Mouse (Mus musculus) midbrain, embryonic 15.5 days (tissue): ENCODE measurements at regions not wholly inside any gene's neighbourhood (a gene's known extent, or its start where the extent isn't known, plus 50 kb on each side); places are given as distances from the start of the nearest gene placed in this dataset.

ENCODE experiments used
- ATAC-seq: fragments of 200-750 bp; cut with Nextera tagmentation; replicated peaks from 2 replicates; pipeline ENCODE4 v1.8.0; 2017; ENCODE audit warnings: moderate TSS enrichment
- H3K27ac ChIP-seq: fragments of 300-500 bp; sonication (generic); 2 replicates; pipeline ENCODE4 v1.5.1; 2015; ENCODE audit warnings: mild to moderate bottlenecking, inconsistent platforms
- H3K27me3 ChIP-seq: fragments of 300-500 bp; sonication (generic); replicated peaks from 2 replicates; pipeline ENCODE4 v1.6.1; 2015; ENCODE audit warnings: inconsistent platforms
- H3K36me3 ChIP-seq: fragments of 300-500 bp; sonication (generic); replicated peaks from 2 replicates; pipeline ENCODE4 v1.6.1; 2015; ENCODE audit warnings: inconsistent platforms
- H3K4me1 ChIP-seq: fragments of 300-500 bp; sonication (generic); 2 replicates; pipeline ENCODE4 v1.6.1; 2015; ENCODE audit warnings: inconsistent platforms
- H3K4me2 ChIP-seq: fragments of 300-500 bp; sonication (generic); 2 replicates; pipeline ENCODE4 v1.6.1; 2015; ENCODE audit warnings: inconsistent platforms, mild to moderate bottlenecking, moderate library complexity
- H3K4me3 ChIP-seq: fragments of 300-500 bp; sonication (generic); 2 replicates; pipeline ENCODE4 v1.5.1; 2015; ENCODE audit warnings: mild to moderate bottlenecking, inconsistent platforms
- H3K9ac ChIP-seq: fragments of 300-500 bp; sonication (generic); 2 replicates; pipeline ENCODE4 v1.6.1; 2015; ENCODE audit warnings: mild to moderate bottlenecking, inconsistent platforms
- H3K9me3 ChIP-seq: fragments of 300-500 bp; sonication (generic); 2 replicates; pipeline ENCODE4 v1.6.1; 2016; ENCODE audit warnings: inconsistent platforms
- WGBS: fragments of 180-500 bp; shearing (Covaris S2); methylation state at CpG from one replicate; pipeline ENCODE4 v1.1.7; 2015; ENCODE audit warnings: mixed read lengths; 5-methylcytosine and 5-hydroxymethylcytosine counted together

DNA sequence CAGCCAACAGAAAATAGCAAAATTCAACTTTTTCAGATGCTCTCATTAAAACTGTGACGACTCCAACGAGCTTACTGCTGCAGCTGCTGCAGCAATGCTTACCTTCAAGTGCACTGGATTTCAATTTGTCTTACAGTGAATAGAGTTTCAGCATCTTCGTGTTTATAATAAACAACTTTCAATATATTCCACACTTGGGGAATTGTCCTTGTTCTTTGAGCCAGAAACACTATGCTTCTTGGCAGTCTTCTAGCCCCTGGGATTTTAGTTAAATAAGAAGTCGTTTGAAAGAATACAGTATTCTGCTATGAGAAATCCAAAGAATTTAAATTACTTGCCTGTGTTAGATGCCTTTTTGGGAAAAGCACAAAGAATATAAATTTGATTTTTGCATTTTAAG lies 381.9 kb upstream of the Kcnd2 start:
- no peaks in the 10 kb centered on the region for H3K9me3 ChIP-seq
- H3K4me1 ChIP-seq: no peaks in the 10 kb centered on the region
- ATAC-seq: no peak
- no peaks in the 10 kb centered on the region for H3K27me3 ChIP-seq
- H3K4me3 ChIP-seq: no peak overlapping the region
- WGBS: 66% methylated on average over 4 of the region's 4 CpGs
- H3K9ac ChIP-seq: no peak overlapping the region
- no peaks in the 10 kb centered on the region for H3K36me3 ChIP-seq
- no peak overlapping the region for H3K4me2 ChIP-seq
- H3K27ac ChIP-seq: no peak overlapping the region

GRCm38 (mm10) chr6:20840149-20840548 lies 375.2 kb upstream of the Kcnd2 start:
- no peaks in the 10 kb centered on the region for H3K36me3 ChIP-seq
- no peaks in the 10 kb centered on the region for H3K4me1 ChIP-seq
- ATAC-seq: 0 out of 2 replicates have a peak, but pooled peaks have one; percentile 42
- 44% methylated on average over 3 of the region's 3 CpGs for WGBS
- H3K27ac ChIP-seq: no peak overlapping the region
- H3K27me3 ChIP-seq: no peaks in the 10 kb centered on the region
- H3K4me3 ChIP-seq: no peak overlapping the region
- H3K4me2 ChIP-seq: no peak overlapping the region
- H3K9ac ChIP-seq: no peak overlapping the region
- H3K9me3 ChIP-seq: no peaks in the 10 kb centered on the region
